8 mouse cellular contexts compared by ENCODE assay signal in the genomic region with DNA sequence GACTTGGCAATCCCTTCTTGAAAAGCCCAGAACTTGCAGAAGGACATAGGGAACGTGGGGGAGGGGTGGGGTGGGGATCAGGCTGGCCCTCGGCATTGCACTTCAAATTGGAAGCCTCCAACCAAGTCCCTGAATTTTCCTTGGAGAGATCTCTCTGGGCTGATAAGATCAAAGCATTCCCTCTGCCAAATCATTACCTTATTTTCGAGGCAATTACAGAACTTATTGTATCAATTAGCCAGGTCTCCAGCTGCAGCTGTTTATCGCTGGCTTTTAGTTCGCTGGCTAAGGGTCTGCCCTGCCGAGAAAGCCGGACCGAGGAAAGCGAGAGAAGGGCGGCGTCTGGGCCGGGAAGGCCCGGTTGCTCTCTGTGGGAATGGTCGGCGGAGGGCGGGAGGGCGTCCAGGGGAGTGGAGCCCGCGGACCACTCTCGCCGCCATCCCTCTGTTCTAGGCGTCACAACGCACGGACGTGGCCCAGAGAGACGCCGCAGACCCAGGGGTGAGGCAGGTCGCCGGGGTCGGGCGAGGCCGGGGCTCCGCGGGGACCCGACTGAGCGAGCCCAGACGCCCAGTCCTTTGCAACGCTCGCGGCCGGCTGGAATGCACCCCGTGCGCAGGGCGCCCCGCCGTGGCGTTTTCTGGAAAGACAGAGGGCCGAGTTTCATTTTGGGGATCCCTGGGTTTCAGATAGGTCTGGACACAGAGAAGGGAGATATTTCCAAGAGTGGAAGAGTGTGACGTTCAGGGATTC. TPM values are rescaled to one million over a fixed set of nuclear protein-coding genes. Genes with fewer than 3 reads are reported as not detected.
DNase-seq lines count a peak whose midpoint lies in the region; ATAC-seq and TF ChIP-seq lines count a peak whose summit lies in the region.

No protein-coding gene starts in this region.

- no peaks in the 10 kb centered on the region for H3K27me3 ChIP-seq in MEL (ENCODE audit: control insufficient read depth in 1 of 2, insufficient read depth in 2 of 2, low read length in 2 of 2)
- H3K27me3 ChIP-seq in hindbrain, embryonic 10.5 days (ENCODE audit: insufficient read depth, poor library complexity, severe bottlenecking) = peaks cover 47% of the 10 kb centered on the region
- peaks cover 2% of the 10 kb centered on the region; the same call in 1 of the 2 replicates for H3K27me3 ChIP-seq in lung, embryonic 16.5 days (ENCODE audit: control insufficient read depth, insufficient read depth, low read depth, low read length)

- 0 out of 4 replicates have a peak, but pooled peaks of 1 of the 2 experiments have one; percentile 44 for TF ChIP-seq POLR2A in MEL (IDR thresholded peaks at IDR 0.05; ENCODE audit: control insufficient read depth in 1 of 2, insufficient read depth in 1 of 2, low read depth in 1 of 2, low read length in 2 of 2, poor library complexity in 1 of 2)

- H3K4me1 ChIP-seq in MEL (ENCODE audit: control insufficient read depth in 1 of 2, insufficient read depth in 2 of 2, low read length in 2 of 2) = no peaks in the 10 kb centered on the region; a peak in 1 of 4 replicates
- H3K4me1 ChIP-seq in hindbrain, embryonic 10.5 days (replicated peaks) = peaks cover 24% of the 10 kb centered on the region
- H3K4me1 ChIP-seq in lung, embryonic 16.5 days (replicated peaks; ENCODE audit: control insufficient read depth, insufficient read depth, low read length) = peaks cover 15% of the 10 kb centered on the region

- DNase-seq in MEL (ENCODE audit: low read depth, low spot score) = peak; percentile 68
- DNase-seq in cerebellum, adult 18-20 months = peak; percentile 54 to 66
- peak; percentile 90 for DNase-seq in hindbrain, embryonic 10.5 days (ENCODE audit: low spot score)
- peak; percentile 71 for DNase-seq in layer of hippocampus, adult 9-11 months
- peak; percentile 97 for DNase-seq in ovary, postnatal 14 days (ENCODE audit: low spot score)
- DNase-seq in thymus, postnatal 25 days = peak; percentile 83

- peak; percentile 39 to 80 (median 69) for TF ChIP-seq CTCF in MEL (IDR thresholded peaks at IDR 0.05 in 2 of 3, conservative IDR thresholded peaks at IDR 0.05 in 1 of 3; ENCODE audit: control insufficient read depth in 1 of 3, insufficient read depth in 1 of 3, low read depth in 2 of 3, low read length in 3 of 3, poor library complexity in 1 of 3, severe bottlenecking in 1 of 3)

- H3K27ac ChIP-seq in MEL (ENCODE audit: control insufficient read depth, low read depth, low read length) = no peak overlapping the region
- H3K27ac ChIP-seq in hindbrain, embryonic 10.5 days = peak overlapping the region; percentile 86
- peak overlapping the region; percentile 74 for H3K27ac ChIP-seq in lung, embryonic 16.5 days (ENCODE audit: low read length)

- no peak for TF ChIP-seq EP300 in MEL (IDR thresholded peaks at IDR 0.05; ENCODE audit: low read depth in 1 of 2, low read length in 2 of 2)

- H3K4me2 ChIP-seq in lung, embryonic 16.5 days (ENCODE audit: low read depth, low read length) = peak overlapping the region; percentile 60

- H3K4me3 ChIP-seq in MEL (ENCODE audit: control insufficient read depth in 1 of 2, insufficient read depth in 1 of 2, low read depth in 2 of 2, low read length in 2 of 2) = peak overlapping the region; percentile 73 to 87
- H3K4me3 ChIP-seq in hindbrain, embryonic 10.5 days = peak overlapping the region; percentile 59
- H3K4me3 ChIP-seq in lung, embryonic 16.5 days (ENCODE audit: low read length) = peak overlapping the region; percentile 65

- no peaks in the 10 kb centered on the region for H3K9me3 ChIP-seq in MEL (replicated peaks; ENCODE audit: insufficient read depth, low read length)
- H3K9me3 ChIP-seq in hindbrain, embryonic 10.5 days = 0 out of 2 replicates have a peak, but pooled peaks cover 4% of the 10 kb centered on the region
- H3K9me3 ChIP-seq in lung, embryonic 16.5 days (ENCODE audit: control insufficient read depth, low read length) = no peaks in the 10 kb centered on the region

- H3K9ac ChIP-seq in MEL (ENCODE audit: control insufficient read depth, low read depth, low read length, poor library complexity, severe bottlenecking) = peak overlapping the region; percentile 67
- H3K9ac ChIP-seq in lung, embryonic 16.5 days (ENCODE audit: low read length) = peak overlapping the region; percentile 81

- no peaks in the 10 kb centered on the region; a peak in 1 of 4 replicates for H3K36me3 ChIP-seq in MEL (ENCODE audit: control insufficient read depth in 1 of 2, insufficient read depth in 2 of 2, low read length in 2 of 2)
- H3K36me3 ChIP-seq in hindbrain, embryonic 10.5 days = no peaks in the 10 kb centered on the region
- H3K36me3 ChIP-seq in lung, embryonic 16.5 days (ENCODE audit: control insufficient read depth, insufficient read depth, low read length) = no peaks in the 10 kb centered on the region

- H3K79me2 ChIP-seq in MEL (ENCODE audit: control insufficient read depth, insufficient read depth, low read length, poor library complexity) = no peaks in the 10 kb centered on the region

- peak; percentile 84 for ATAC-seq in frontal cortex, adult (ENCODE audit: low TSS enrichment)
- peak; percentile 85 for ATAC-seq in lung, embryonic 16.5 days (ENCODE audit: low read depth)

- under 1% methylated on average over 49 of the region's 49 CpGs for WGBS in hindbrain, embryonic 10.5 days
- WGBS in lung, embryonic 16.5 days = under 1% methylated on average over 49 of the region's 49 CpGs

- TF ChIP-seq RAD21 in MEL (IDR thresholded peaks at IDR 0.05; ENCODE audit: low read depth, low read length) = peak; percentile 68

TF ChIP-seq in MEL, 35 proteins besides CTCF, POLR2A, EP300 and RAD21:
- TF ChIP-seq ETS1 (IDR thresholded peaks at IDR 0.05; ENCODE audit: low read depth, low read length) (no peak), HCFC1 (IDR thresholded peaks at IDR 0.05; ENCODE audit: low read depth, low read length) (no peak), ZC3H11A (IDR thresholded peaks at IDR 0.05; ENCODE audit: low read depth, low read length) (peak; percentile 50; the same call in 1 of the 2 replicates), SIN3A (IDR thresholded peaks at IDR 0.05; ENCODE audit: low read length) (peak; percentile 36; the same call in 1 of the 2 replicates), ZMIZ1 (IDR thresholded peaks at IDR 0.05; ENCODE audit: low read depth, low read length) (no peak), MEF2A (IDR thresholded peaks at IDR 0.05; ENCODE audit: extremely low read depth, insufficient replicate concordance, low read depth, low read length, poor library complexity, severe bottlenecking) (no peak), SMC3 (IDR thresholded peaks at IDR 0.05; ENCODE audit: low read depth, low read length) (peak; percentile 75)

RNA-seq across cellular contexts. Expression of gene Wnt2b, which starts 6.0 kb away (rescaled TPM):
- 0.07 TPM in 1 of 2 replicates, not detected in the other for total RNA-seq in MEL (2012; rRNA removed)
- under 1 TPM in 1 of 2 experiments, not detected in 1; 0.31 TPM for polyA plus RNA-seq in MEL (2012; ENCODE audit: insufficient read depth in 1 of 2, insufficient read length in 2 of 2, low read depth in 1 of 2, low replicate concordance in 2 of 2, missing spikeins in 1 of 2)
- polyA plus RNA-seq in hindbrain, embryonic 10.5 days (2016; fragmentation: Nextera tagmentation; extraction: Ambion mirVana) = 1.3 and 1.7 TPM in 2 replicates
- polyA plus RNA-seq in lung, embryonic 16.5 days (2015; fragmentation: Nextera tagmentation; extraction: Ambion mirVana) = 1.0 and 1.3 TPM in 2 replicates
